Comparison of ENCODE assay signal across 36 mouse cellular contexts in the genomic region with DNA sequence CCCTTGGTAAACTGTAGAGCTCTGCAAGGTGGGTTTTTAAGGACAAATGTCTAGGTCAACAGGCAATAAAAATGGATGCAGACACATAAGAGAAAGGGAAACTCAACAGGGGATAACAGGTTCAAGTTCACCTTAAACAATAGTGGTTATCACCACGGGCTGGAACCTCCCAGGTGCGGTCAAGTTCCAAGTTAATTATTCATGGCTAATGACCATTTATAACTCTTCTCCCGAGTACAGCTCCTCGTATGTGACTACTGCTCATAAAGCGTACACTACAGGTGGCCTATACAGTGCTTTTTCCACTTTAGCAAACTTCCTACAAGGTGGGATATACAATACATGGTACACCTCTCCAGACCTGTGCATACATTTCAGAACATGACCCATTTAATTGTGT. TPM values are rescaled to one million over a fixed set of nuclear protein-coding genes. Genes with fewer than 3 reads are reported as not detected.
DNase-seq lines count a peak whose midpoint lies in the region; ATAC-seq and TF ChIP-seq lines count a peak whose summit lies in the region.
"Had no signal": no experiment of that assay in that cellular context is flagged by ENCODE, and none has a peak within 500 bp of the region (broad histone marks: within the 10 kb centered on the region; RNA-seq: fewer than 3 reads in every experiment).

No protein-coding gene starts in this region.

- H3K9ac ChIP-seq in liver, adult 2 months (ENCODE audit: low read depth, low read length), result no peak overlapping the region
- H3K9ac ChIP-seq in liver, embryonic 11.5 days (ENCODE audit: low read depth, low read length), result no peak overlapping the region
- H3K9ac ChIP-seq in intestine, postnatal 0 days (ENCODE audit: low read depth, low read length), result no peak overlapping the region
- H3K9ac ChIP-seq: embryonic facial prominence, embryonic 15.5 days; forebrain, embryonic 12.5 days; forebrain, postnatal 0 days; hindbrain, embryonic 15.5 days; limb, embryonic 12.5 days; liver, embryonic 13.5 days had no signal

- no peaks in the 10 kb centered on the region for H3K79me2 ChIP-seq in liver, adult 2 months (ENCODE audit: control insufficient read depth, insufficient read depth, low read length)

- peaks cover 17% of the 10 kb centered on the region for H3K4me1 ChIP-seq in liver, adult 2 months (ENCODE audit: control insufficient read depth, insufficient read depth, low read length)
- peaks cover 24% of the 10 kb centered on the region for H3K4me1 ChIP-seq in liver, embryonic 11.5 days (replicated peaks; ENCODE audit: control insufficient read depth, insufficient read depth, low read length)
- peaks cover 29% of the 10 kb centered on the region for H3K4me1 ChIP-seq in intestine, postnatal 0 days (replicated peaks; ENCODE audit: control insufficient read depth, insufficient read depth, low read length)
- H3K4me1 ChIP-seq: forebrain, embryonic 12.5 days; hindbrain, embryonic 10.5 days; hindbrain, embryonic 15.5 days had no signal

- 31% methylated on average over 5 of the region's 5 CpGs for WGBS in liver, adult 2 months
- WGBS in liver, embryonic 11.5 days, result 84% methylated on average over 5 of the region's 5 CpGs
- 41% methylated on average over 5 of the region's 5 CpGs for WGBS in intestine, postnatal 0 days

- no peaks in the 10 kb centered on the region for H3K9me3 ChIP-seq in liver, embryonic 11.5 days (ENCODE audit: control insufficient read depth, low read length)
- H3K9me3 ChIP-seq in intestine, postnatal 0 days (ENCODE audit: control insufficient read depth), result no peaks in the 10 kb centered on the region
- H3K9me3 ChIP-seq: embryonic facial prominence, embryonic 10.5 days; embryonic facial prominence, embryonic 15.5 days; forebrain, embryonic 12.5 days; hindbrain, embryonic 10.5 days; hindbrain, embryonic 15.5 days; limb, embryonic 12.5 days; liver, embryonic 13.5 days had no signal

- DNase-seq in kidney, adult 11 months, result peak; percentile 14
- no peak for DNase-seq in kidney, adult 18-20 months
- DNase-seq in liver, adult 2 months (ENCODE audit: extremely low read depth, low read depth, low spot score), result peak; percentile 54
- no peak for DNase-seq in liver, embryonic 11.5 days (ENCODE audit: low spot score)
- DNase-seq in cerebellum, postnatal 25 days, result no peak
- DNase-seq: adrenal gland, adult 8-10 months; cerebellum, adult 2 months; cerebellum, postnatal 14 days; forebrain, postnatal 0 days; gastrocnemius, postnatal 14 days; heart, postnatal 14 days; liver, embryonic 13.5 days; lung, adult 2 months; lung, postnatal 10 days; midbrain, embryonic 14.5 days; right cerebral cortex, adult 18-20 months; thymus, postnatal 14 days had no signal

- no peak for ATAC-seq in liver, embryonic 11.5 days (replicated peaks; ENCODE audit: low FRiP score)
- ATAC-seq in intestine, postnatal 0 days, result peak; percentile 85
- ATAC-seq in inflammation-experienced regulatory T-cells, adult 6 months, result no peak
- ATAC-seq: forebrain, postnatal 0 days had no signal

- TF ChIP-seq CTCF in liver, adult 2 months (IDR thresholded peaks at IDR 0.05; ENCODE audit: low read depth, low read length), result no peak
- TF ChIP-seq CTCF in intestine, postnatal 0 days (IDR thresholded peaks at IDR 0.05; ENCODE audit: low read depth), result no peak

- no peak for TF ChIP-seq POLR2A in liver, adult 2 months (IDR thresholded peaks at IDR 0.05; ENCODE audit: extremely low read depth, insufficient read depth, low read length)

- no peak overlapping the region for H3K27ac ChIP-seq in liver, adult 2 months (replicated peaks; ENCODE audit: insufficient read depth, low read depth, low read length)
- H3K27ac ChIP-seq in liver, embryonic 11.5 days (ENCODE audit: low read depth, low read length), result no peak overlapping the region
- peak overlapping the region; percentile 73 for H3K27ac ChIP-seq in intestine, postnatal 0 days (ENCODE audit: low read depth, low read length)
- H3K27ac ChIP-seq: embryonic facial prominence, embryonic 10.5 days; embryonic facial prominence, embryonic 15.5 days; forebrain, embryonic 12.5 days; hindbrain, embryonic 10.5 days; hindbrain, embryonic 15.5 days; left cerebral cortex, adult 2 months; limb, embryonic 12.5 days; liver, embryonic 13.5 days; macrophage had no signal

- H3K27me3 ChIP-seq in liver, adult 2 months (ENCODE audit: control insufficient read depth, insufficient read depth, low read length), result no peaks in the 10 kb centered on the region
- H3K27me3 ChIP-seq in liver, embryonic 11.5 days (replicated peaks; ENCODE audit: control insufficient read depth, insufficient read depth, low read length), result no peaks in the 10 kb centered on the region
- H3K27me3 ChIP-seq in intestine, postnatal 0 days (replicated peaks; ENCODE audit: control insufficient read depth, insufficient read depth, low read length), result no peaks in the 10 kb centered on the region
- H3K27me3 ChIP-seq: CH12.LX; embryonic facial prominence, embryonic 15.5 days; forebrain, embryonic 12.5 days; hindbrain, embryonic 15.5 days; limb, embryonic 12.5 days; liver, embryonic 13.5 days had no signal

- H3K36me3 ChIP-seq in liver, adult 2 months (ENCODE audit: control insufficient read depth, insufficient read depth, low read length), result no peaks in the 10 kb centered on the region
- H3K36me3 ChIP-seq in liver, embryonic 11.5 days (ENCODE audit: control insufficient read depth, insufficient read depth, low read length), result no peaks in the 10 kb centered on the region
- no peaks in the 10 kb centered on the region for H3K36me3 ChIP-seq in intestine, postnatal 0 days (ENCODE audit: control insufficient read depth, insufficient read depth)
- H3K36me3 ChIP-seq: embryonic facial prominence, embryonic 10.5 days; embryonic facial prominence, embryonic 15.5 days; forebrain, embryonic 12.5 days; hindbrain, embryonic 10.5 days; hindbrain, embryonic 15.5 days; limb, embryonic 12.5 days; liver, embryonic 13.5 days had no signal

- no peak overlapping the region for H3K4me2 ChIP-seq in liver, embryonic 11.5 days
- peak overlapping the region; percentile 40 for H3K4me2 ChIP-seq in intestine, postnatal 0 days (replicated peaks; ENCODE audit: low read depth)
- H3K4me2 ChIP-seq: embryonic facial prominence, embryonic 15.5 days; forebrain, embryonic 12.5 days; hindbrain, embryonic 15.5 days; limb, embryonic 12.5 days; liver, embryonic 13.5 days had no signal

- no peak overlapping the region for H3K4me3 ChIP-seq in liver, adult 2 months (ENCODE audit: insufficient read depth, low read depth, low read length)
- H3K4me3 ChIP-seq in liver, embryonic 11.5 days (ENCODE audit: low read depth, low read length), result no peak overlapping the region
- no peak overlapping the region for H3K4me3 ChIP-seq in intestine, postnatal 0 days (ENCODE audit: low read depth, low read length)
- H3K4me3 ChIP-seq: embryonic facial prominence, embryonic 10.5 days; embryonic facial prominence, embryonic 15.5 days; forebrain, embryonic 12.5 days; hindbrain, embryonic 10.5 days; hindbrain, embryonic 15.5 days; left cerebral cortex, adult 2 months; limb, embryonic 12.5 days; liver, embryonic 13.5 days had no signal

RNA-seq across cellular contexts. Expression of a gene that starts 33.4 kb away (rescaled TPM):
- total RNA-seq in liver, adult 2 months (2014; rRNA removed), result 3,004 and 3,021 TPM in 2 replicates
- polyA plus RNA-seq in liver, adult 2 months (2012; rRNA removed), result 2,202 and 2,235 TPM in 2 replicates
- 8.7 and 10.6 TPM in 2 replicates for polyA plus RNA-seq in liver, embryonic 11.5 days (2014; fragmentation: Nextera tagmentation; extraction: Ambion mirVana)
- polyA plus RNA-seq in intestine, postnatal 0 days (2015; fragmentation: Nextera tagmentation; extraction: Ambion mirVana), result 0.77 and 0.94 TPM in 2 replicates
- polyA plus RNA-seq in inflammation-experienced regulatory T-cells, adult 6 months (2017; shearing (Covaris generic)), result not detected
- total RNA-seq: ES-E14; granulocyte monocyte progenitor cell, adult 5-6 weeks; heart, postnatal 14 days; megakaryocyte-erythroid progenitor cell, adult 5-6 weeks; neutrophil, adult 5-6 weeks had no signal
- polyA plus RNA-seq: embryonic facial prominence, embryonic 10.5 days; embryonic facial prominence, embryonic 15.5 days; forebrain, embryonic 12.5 days; heart, embryonic 14.5 days; hindbrain, embryonic 10.5 days; kidney, embryonic 14.5 days; limb, embryonic 12.5 days; macrophage; neural tube, embryonic 11.5 days; spleen, adult 2 months had no signal

RNA-seq across cellular contexts. Expression of a gene that starts 33.9 kb away (rescaled TPM):
- total RNA-seq in liver, adult 2 months (2014; rRNA removed), result 4.3 and 4.8 TPM in 2 replicates
- 2.3 and 2.8 TPM in 2 replicates for polyA plus RNA-seq in liver, adult 2 months (2012; rRNA removed)
- 10.1 and 12.4 TPM in 2 replicates for polyA plus RNA-seq in liver, embryonic 11.5 days (2014; fragmentation: Nextera tagmentation; extraction: Ambion mirVana)
- polyA plus RNA-seq in intestine, postnatal 0 days (2015; fragmentation: Nextera tagmentation; extraction: Ambion mirVana), result 14.5 and 15.0 TPM in 2 replicates
- 10 to 100 TPM; 16.4 to 20.1 (median 16.8) TPM for polyA plus RNA-seq in inflammation-experienced regulatory T-cells, adult 6 months (2017; shearing (Covaris generic))

Comparison
In these comparisons a context has a peak if more than half of its experiments do, and no peak if none do; other contexts are left out.
1. DNase-seq: peak in kidney, adult 11 months (single experiment) and liver, adult 2 months (single experiment); none in kidney, adult 18-20 months (single experiment), liver, embryonic 11.5 days (single experiment) and cerebellum, postnatal 25 days (0 of 2).
2. RNA of a gene that starts 33.4 kb away (polyA plus RNA-seq): 2,202 to 2,235 TPM in liver, adult 2 months; 8.7 to 10.6 TPM in liver, embryonic 11.5 days, 0.77 to 0.94 TPM in intestine, postnatal 0 days and not detected in inflammation-experienced regulatory T-cells, adult 6 months; every median in the first group is over 100 times any median in the second.